Mouse (Mus musculus) lung, postnatal 0 days (tissue): ENCODE measurements around the gene Ralgapa1. TPM values are rescaled to one million over a fixed set of nuclear protein-coding genes. Genes with fewer than 3 reads are reported as not detected.
"Not testable (repeated sequence)": the region's sequence is repeated elsewhere in the genome, so short reads cannot be mapped to it uniquely, and the experiment has no call there.

Source experiments
- ATAC-seq: fragments of 200-750 bp; cut with Nextera tagmentation; 2 replicates; pipeline ENCODE4 v1.8.0; 2017; ENCODE audit warnings: moderate library complexity
- DNase-seq: peaks from one replicate; pipeline ENCODE4 v3.0.0-alpha.2; 2016; ENCODE audit warnings: low spot score
- H3K27ac ChIP-seq: fragments of 300-500 bp; sonication (generic); 2 replicates; pipeline ENCODE4 v1.5.1; 2014; ENCODE audit warnings: antibody characterized with exemption, mild to moderate bottlenecking, low read length, mixed read lengths
- H3K27me3 ChIP-seq: fragments of 300-500 bp; sonication (generic); replicated peaks from 2 replicates; pipeline ENCODE4 v1.6.1; 2014; ENCODE audit warnings: low read length, mixed read lengths; ENCODE audit not compliant: insufficient read depth
- H3K36me3 ChIP-seq: fragments of 300-500 bp; sonication (generic); 2 replicates; pipeline ENCODE4 v1.6.1; 2014; ENCODE audit warnings: low read length, mixed read lengths; ENCODE audit not compliant: insufficient read depth
- H3K4me1 ChIP-seq: fragments of 300-500 bp; sonication (generic); 2 replicates; pipeline ENCODE4 v1.6.1; 2014; ENCODE audit warnings: antibody characterized with exemption, low read depth, low read length, mixed read lengths; ENCODE audit not compliant: insufficient read depth
- H3K4me2 ChIP-seq: fragments of 300-500 bp; sonication (generic); replicated peaks from 2 replicates; pipeline ENCODE4 v1.6.1; 2014; ENCODE audit warnings: low read depth, mild to moderate bottlenecking, low read length, moderate library complexity, mixed read lengths
- H3K4me3 ChIP-seq: fragments of 300-500 bp; sonication (generic); 2 replicates; pipeline ENCODE4 v1.5.1; 2014; ENCODE audit warnings: low read depth, low read length
- H3K9ac ChIP-seq: fragments of 300-500 bp; sonication (generic); replicated peaks from 2 replicates; pipeline ENCODE4 v1.6.1; 2014; ENCODE audit warnings: low read depth, mild to moderate bottlenecking
- H3K9me3 ChIP-seq: fragments of 300-500 bp; sonication (generic); 2 replicates; pipeline ENCODE4 v1.6.1; 2016; ENCODE audit warnings: low read length, mixed read lengths
- CTCF ChIP-seq: IDR thresholded peaks from 2 replicates; pipeline ENCODE4 v1.5.1; 2016; ENCODE audit warnings: antibody characterized with exemption, mild to moderate bottlenecking
- EP300 ChIP-seq: IDR thresholded peaks from 2 replicates; pipeline ENCODE4 v1.6.1; 2016; ENCODE audit warnings: antibody characterized with exemption, mild to moderate bottlenecking, control low read depth
- WGBS: fragments of 180-500 bp; shearing (Covaris S2); extraction: QIAGEN DNeasy Blood & Tissue Kit; methylation state at CpG from one replicate; pipeline ENCODE4 v1.1.7; 2014; 5-methylcytosine and 5-hydroxymethylcytosine counted together
- microRNA-seq: library from miRNA; unstranded; fragments of <30 nt; microRNA quantifications from one replicate; pipeline ENCODE4, GENCODE M21; 2016
- polyA plus RNA-seq: library from polyadenylated mRNA; unstranded; fragments of >200 nt; fragmentation: Nextera tagmentation; extraction: Ambion mirVana; gene quantifications from 2 replicates; pipeline ENCODE4 v1.2.1, GENCODE M21; 2015

Ralgapa1 gene
- polyA plus RNA-seq, 1 experiment from 2014 or later: 10.9 TPM

DNA sequence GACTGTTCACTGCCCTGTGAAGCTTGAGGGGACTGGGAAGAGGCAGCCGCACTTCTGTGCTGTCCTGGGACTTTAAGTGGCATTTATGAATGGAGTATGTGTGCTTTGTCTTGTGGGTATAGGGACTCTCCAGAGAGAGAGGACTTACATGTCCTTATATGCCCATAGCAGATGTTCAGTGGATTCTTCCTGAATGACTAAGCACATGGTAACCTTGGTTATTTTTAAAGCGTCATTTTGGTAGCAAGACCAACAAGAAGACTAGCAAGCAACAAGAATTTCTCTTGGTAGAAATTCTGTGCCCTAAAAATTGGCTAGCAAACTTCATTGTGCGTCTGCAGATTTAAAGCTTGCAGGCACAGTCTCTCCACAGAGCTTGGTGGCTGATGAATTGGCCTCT is 257.2 kb downstream of the Ralgapa1 start:
- no peaks in the 10 kb centered on the region for H3K9me3 ChIP-seq
- H3K27ac ChIP-seq: no peak overlapping the region
- no peaks in the 10 kb centered on the region for H3K4me1 ChIP-seq
- no peaks in the 10 kb centered on the region for H3K36me3 ChIP-seq
- no peak overlapping the region for H3K4me3 ChIP-seq
- DNase-seq (no peak), ATAC-seq (no peak)
- TF ChIP-seq CTCF (no peak), EP300 (no peak)
- no peak overlapping the region for H3K9ac ChIP-seq
- H3K4me2 ChIP-seq: no peak overlapping the region
- H3K27me3 ChIP-seq: no peaks in the 10 kb centered on the region
- WGBS: 91% methylated on average over 3 of the region's 3 CpGs

DNA sequence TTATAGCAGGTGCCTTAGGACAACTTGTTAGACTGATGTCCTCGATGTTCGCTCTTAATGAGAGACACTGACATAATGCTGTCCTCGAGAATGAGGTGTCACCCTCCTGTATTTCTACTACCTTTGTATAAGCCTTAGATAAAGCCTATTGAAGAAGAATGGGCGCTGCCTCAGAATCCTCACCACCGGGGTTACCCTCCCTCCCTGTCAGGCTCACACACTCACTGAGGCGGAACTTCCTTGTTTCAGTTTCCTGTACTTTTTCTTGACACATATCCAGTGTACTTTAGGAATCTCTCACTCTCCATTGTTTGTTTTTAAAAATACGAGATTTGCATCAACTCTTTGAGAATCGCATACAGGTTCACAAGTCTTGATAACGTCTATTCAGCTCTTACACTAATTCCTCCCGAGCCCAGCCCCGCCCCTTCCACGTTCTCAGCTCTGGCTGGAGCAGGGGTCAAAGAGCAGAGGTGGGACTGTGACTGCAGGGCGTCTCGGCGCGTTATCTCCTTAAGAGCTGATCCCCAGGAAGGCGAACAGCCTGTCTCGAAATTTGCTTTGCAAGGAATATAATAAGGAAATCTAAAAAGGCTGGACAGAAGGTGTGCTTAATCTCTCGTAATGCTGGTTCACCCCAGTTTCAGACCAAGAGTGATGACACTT is 260.8 kb downstream of the Ralgapa1 start:
- 11% methylated on average over 19 of the region's 19 CpGs for WGBS
- DNase-seq: peak; percentile 49

DNA sequence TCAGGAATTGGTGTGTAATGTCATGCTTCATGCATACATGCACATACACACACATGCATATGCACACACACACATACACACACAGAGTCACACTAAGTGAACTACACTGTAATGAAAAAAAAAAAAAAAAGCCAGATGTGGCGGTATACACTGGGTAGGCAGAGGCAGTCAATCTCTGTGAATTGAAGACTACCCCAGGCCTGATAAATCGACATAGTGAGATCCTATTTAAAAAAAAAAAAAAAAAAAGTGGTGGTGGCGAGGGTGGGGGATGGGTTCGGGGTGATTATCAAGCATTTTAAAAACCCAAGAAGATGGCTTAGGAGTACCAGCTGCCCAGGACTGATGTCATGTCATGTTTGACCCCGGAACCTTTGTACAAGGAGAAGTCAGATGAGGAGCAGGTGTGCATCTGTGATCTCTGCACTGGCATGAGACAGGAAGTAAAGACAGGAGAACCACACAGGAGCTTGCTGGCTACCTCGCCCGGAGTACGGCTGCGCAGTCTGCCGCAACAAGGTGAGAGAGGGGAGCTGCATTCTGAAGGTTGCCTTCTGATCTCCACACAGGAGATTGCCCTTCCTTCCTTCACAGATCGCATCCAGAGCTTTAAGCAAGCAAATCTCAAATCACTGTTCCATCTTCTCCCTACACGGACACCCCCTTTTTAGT is 261.6 kb downstream of the Ralgapa1 start:
- Histone ChIP-seq H3K4me3 (no peak overlapping the region), H3K9ac (no peak overlapping the region), H3K27me3 (no peaks in the 10 kb centered on the region), H3K9me3 (no peaks in the 10 kb centered on the region), H3K4me2 (no peak overlapping the region), H3K27ac (no peak overlapping the region), H3K4me1 (no peaks in the 10 kb centered on the region), H3K36me3 (no peaks in the 10 kb centered on the region)
- WGBS: 83% methylated on average over 12 of the region's 12 CpGs
- DNase-seq: no peak
- TF ChIP-seq EP300: no peak
- no peak for TF ChIP-seq CTCF
- no peak for ATAC-seq

More for the DNA sequence above, 260.8 kb downstream of the Ralgapa1 start:
- ATAC-seq: no peak
- Histone ChIP-seq H3K9me3 (no peaks in the 10 kb centered on the region), H3K4me2 (peak overlapping the region; percentile 56), H3K27ac (no peak overlapping the region), H3K9ac (peak overlapping the region; percentile 13; the same call in 1 of the 2 replicates), H3K36me3 (no peaks in the 10 kb centered on the region), H3K4me1 (no peaks in the 10 kb centered on the region), H3K27me3 (no peaks in the 10 kb centered on the region), H3K4me3 (peak overlapping the region; percentile 36)
- no peak for TF ChIP-seq CTCF
- no peak for TF ChIP-seq EP300

DNA sequence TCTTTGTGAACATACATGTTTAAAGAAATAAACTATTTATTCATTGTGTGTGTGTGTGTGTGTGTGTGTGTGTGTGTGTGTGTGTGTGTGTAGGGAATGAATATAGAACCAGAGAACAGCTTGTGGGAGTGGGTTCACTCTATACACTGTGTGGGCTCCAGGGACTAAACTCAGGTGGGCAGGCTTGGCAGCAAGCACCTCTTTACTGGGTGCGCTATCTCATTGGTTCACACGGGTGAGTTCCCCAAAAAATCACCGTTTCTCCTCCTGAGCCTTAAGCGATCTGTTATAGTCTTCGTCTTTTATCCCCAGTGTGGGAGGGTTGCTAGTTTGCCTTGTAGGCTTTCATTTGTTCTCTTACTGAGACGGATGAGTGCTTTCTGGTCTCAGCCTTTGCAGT is 263.1 kb downstream of the Ralgapa1 start:
- Histone ChIP-seq H3K27ac (no peak overlapping the region), H3K4me3 (no peak overlapping the region), H3K9ac (no peak overlapping the region), H3K4me1 (no peaks in the 10 kb centered on the region), H3K27me3 (no peaks in the 10 kb centered on the region), H3K9me3 (no peaks in the 10 kb centered on the region), H3K36me3 (no peaks in the 10 kb centered on the region), H3K4me2 (no peak overlapping the region)
- DNase-seq (no peak), ATAC-seq (no peak)
- WGBS: 77% methylated on average over 6 of the region's 6 CpGs
- TF ChIP-seq EP300: no peak
- no peak for TF ChIP-seq CTCF

DNA sequence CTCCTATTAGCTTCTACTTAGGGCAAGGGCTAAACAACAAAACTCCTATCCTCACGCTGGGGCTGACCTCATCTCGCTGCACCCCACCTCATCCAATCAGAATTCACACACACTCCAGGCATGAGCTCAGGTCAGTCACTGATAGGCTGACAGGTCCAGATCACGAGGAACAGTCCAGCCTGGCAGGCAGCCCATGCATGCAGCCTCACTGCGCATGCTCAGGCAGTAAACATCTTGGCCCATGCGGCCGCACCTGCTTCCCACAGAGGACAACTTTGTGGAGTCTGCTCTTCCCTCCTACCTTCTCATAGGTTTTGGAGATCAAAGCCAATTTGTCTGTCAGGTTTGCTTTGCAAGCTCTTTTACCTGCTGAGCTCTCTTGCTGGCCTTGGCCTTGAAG is 266.1 kb downstream of the Ralgapa1 start:
- not testable (repeated sequence) for H3K4me3 ChIP-seq, ATAC-seq
- WGBS: 73% methylated on average over 6 of the region's 6 CpGs

More for the DNA sequence above, 266.1 kb downstream of the Ralgapa1 start:
- not testable (repeated sequence) for H3K9me3 ChIP-seq, H3K27ac ChIP-seq, H3K4me1 ChIP-seq, H3K4me2 ChIP-seq, H3K36me3 ChIP-seq, H3K27me3 ChIP-seq, DNase-seq, H3K9ac ChIP-seq

Small RNA genes lying within 50 kb of the gene (microRNA-seq; reads per million reads assigned to microRNA genes)
- gene Gm23394: 1.2 reads per million

Other genes with a start within 250 kb of the Ralgapa1 start
- 0.08 and 0.10 TPM in 2 replicates for gene Insm2, start 221.7 kb downstream of the Ralgapa1 start, polyA plus RNA-seq
- 24.9 and 25.3 TPM in 2 replicates for gene Brms1l, start 15.2 kb upstream of the Ralgapa1 start, polyA plus RNA-seq